Mouse (Mus musculus): ENCODE results near the gene Rgs3.

Gene Rgs3

GRCm38 (mm10) chr4:62605856-62606541 is 46.4 kb downstream of the Rgs3 start:
- DNase-seq (ENCODE audit: low read depth, low spot score) = no peak

- no peak for DNase-seq (ENCODE audit: low read depth, low spot score)
Measured at GRCm38 (mm10) chr4:62606542-62606882, 46.9 kb downstream of the Rgs3 start.

- DNase-seq (ENCODE audit: low read depth, low spot score) = no peak
Measured at GRCm38 (mm10) chr4:62606905-62607304, 47.3 kb downstream of the Rgs3 start.

- DNase-seq (ENCODE audit: low read depth, low spot score) = no peak
Measured at GRCm38 (mm10) chr4:62607345-62607744, 47.7 kb downstream of the Rgs3 start.

GRCm38 (mm10) chr4:62607805-62608204 is 48.2 kb downstream of the Rgs3 start:
- no peak for DNase-seq (ENCODE audit: low read depth, low spot score)

- no peak for DNase-seq (ENCODE audit: low read depth, low spot score)
Measured at GRCm38 (mm10) chr4:62609333-62609732, 49.7 kb downstream of the Rgs3 start.

GRCm38 (mm10) chr4:62610142-62610675 is 50.6 kb downstream of the Rgs3 start:
- no peak for DNase-seq (ENCODE audit: low read depth, low spot score)

GRCm38 (mm10) chr4:62612601-62613501 is 53.2 kb downstream of the Rgs3 start:
- DNase-seq (ENCODE audit: low read depth, low spot score) = peak; percentile 89

- DNase-seq (ENCODE audit: low read depth, low spot score) = no peak
Measured at GRCm38 (mm10) chr4:62613646-62614365, 54.2 kb downstream of the Rgs3 start.

- DNase-seq (ENCODE audit: low read depth, low spot score) = no peak
Measured at GRCm38 (mm10) chr4:62617856-62618440, 58.3 kb downstream of the Rgs3 start.

- DNase-seq (ENCODE audit: low read depth, low spot score) = no peak
Measured at GRCm38 (mm10) chr4:62619232-62619964, 59.8 kb downstream of the Rgs3 start.

GRCm38 (mm10) chr4:62619965-62620244 is 60.3 kb downstream of the Rgs3 start:
- DNase-seq (ENCODE audit: low read depth, low spot score) = no peak

GRCm38 (mm10) chr4:62621151-62621550 is 61.5 kb downstream of the Rgs3 start:
- no peak for DNase-seq (ENCODE audit: low read depth, low spot score)

GRCm38 (mm10) chr4:62621880-62622675 is 62.4 kb downstream of the Rgs3 start:
- DNase-seq (ENCODE audit: low read depth, low spot score) = no peak

GRCm38 (mm10) chr4:62623251-62624015 is 63.8 kb downstream of the Rgs3 start:
- no peak for DNase-seq (ENCODE audit: low read depth, low spot score)

- DNase-seq (ENCODE audit: low read depth, low spot score) = no peak
Measured at GRCm38 (mm10) chr4:62624679-62625450, 65.2 kb downstream of the Rgs3 start.

- DNase-seq (ENCODE audit: low read depth, low spot score) = no peak
Measured at GRCm38 (mm10) chr4:62625451-62626061, 65.9 kb downstream of the Rgs3 start.
